Mouse (Mus musculus) thymus, postnatal 14 days (tissue): ENCODE data around the gene Zfp146.
"Not testable (repeated sequence)": the region's sequence is repeated elsewhere in the genome, so short reads cannot be mapped to it uniquely, and the experiment has no call there.

Source experiments
- DNase-seq: peaks from one replicate; pipeline ENCODE4 v3.0.0; 2021

Gene Zfp146

GRCm38 (mm10) chr7:30121308-30122187 lies 48.0 kb downstream of the Zfp146 start, which contains the start of gene Zfp382:
Gene Zfp382 (plus strand): TSS chr7:30121942.
- peak; percentile 94 for DNase-seq

GRCm38 (mm10) chr7:30117935-30118334 lies 51.6 kb downstream of the Zfp146 start:
- DNase-seq = not testable (repeated sequence)

- no peak for DNase-seq
Measured at GRCm38 (mm10) chr7:30116076-30116475, 53.5 kb downstream of the Zfp146 start.
